Mouse (Mus musculus): ENCODE results near the gene Tnfrsf19.

Tnfrsf19 gene

GRCm38 (mm10) chr14:61046091-61046681, at the start of gene Tnfrsf19:
TSS of gene Tnfrsf19 (minus strand) at chr14:61046490.
- no peak for DNase-seq (ENCODE audit: low read depth)

DNA sequence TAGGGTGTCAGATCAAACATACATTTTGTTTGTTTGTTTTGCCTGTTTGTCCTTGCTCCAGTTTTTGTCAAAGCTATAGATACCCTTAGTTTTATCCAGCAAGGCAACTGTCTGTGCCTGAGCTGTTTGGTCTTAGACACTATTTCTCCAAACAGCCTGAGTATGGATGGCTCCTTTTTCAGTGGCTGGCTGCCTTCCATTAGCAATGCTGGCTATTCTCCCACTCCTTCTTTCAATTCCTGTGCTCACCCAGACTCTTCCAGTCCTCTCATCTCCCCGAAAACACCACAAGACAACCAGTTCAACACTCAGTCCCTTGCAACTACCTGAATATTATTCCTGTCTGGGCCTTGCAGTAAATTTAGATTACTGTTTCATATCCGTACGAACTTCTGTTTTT, 45.8 kb upstream of the Tnfrsf19 start:
- no peak for DNase-seq (ENCODE audit: low read depth)

- DNase-seq (ENCODE audit: low read depth) = no peak
Observed at GRCm38 (mm10) chr14:61090955-61091354, 44.7 kb upstream of the Tnfrsf19 start.

DNA sequence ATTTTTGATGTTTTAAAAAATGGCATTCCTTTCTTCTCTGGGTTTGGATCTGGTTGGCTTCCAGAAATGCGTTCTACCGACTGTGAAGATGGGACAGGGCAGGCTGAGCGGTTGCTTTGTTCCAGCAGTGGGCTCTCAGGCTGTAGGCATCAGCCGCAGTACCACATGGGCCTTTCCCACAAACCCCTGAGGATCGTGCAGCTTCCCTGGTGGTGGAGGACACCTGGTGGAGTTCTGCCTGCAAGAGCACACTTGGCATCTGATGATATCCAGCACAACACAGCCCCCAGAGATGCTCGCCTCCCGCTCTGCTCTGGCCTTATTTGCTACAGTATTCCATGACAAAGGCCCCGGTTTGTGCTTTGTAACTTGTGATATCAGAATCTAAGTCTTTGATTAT, 41.9 kb upstream of the Tnfrsf19 start:
- DNase-seq (ENCODE audit: low read depth) = no peak

DNA sequence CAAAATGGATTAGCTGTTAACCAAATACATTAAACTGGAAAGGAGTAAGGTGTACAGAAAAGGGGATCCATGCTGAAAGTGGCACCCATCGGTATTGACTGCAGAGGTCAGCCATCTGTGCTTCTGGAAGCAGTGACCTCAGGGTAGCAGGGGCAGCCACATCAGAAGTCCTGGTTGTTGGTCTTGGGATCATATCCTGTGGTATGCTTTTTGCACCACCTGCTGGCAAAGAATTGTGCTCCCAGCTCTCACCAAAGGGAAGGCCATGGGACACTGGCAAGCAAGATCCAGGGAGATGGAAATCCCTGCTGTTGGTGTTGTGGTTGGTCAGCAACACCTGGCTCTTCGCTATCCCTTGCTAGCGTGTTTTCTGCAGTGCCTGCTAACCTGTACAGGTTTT, 39.0 kb upstream of the Tnfrsf19 start:
- DNase-seq (ENCODE audit: low read depth) = no peak

DNA sequence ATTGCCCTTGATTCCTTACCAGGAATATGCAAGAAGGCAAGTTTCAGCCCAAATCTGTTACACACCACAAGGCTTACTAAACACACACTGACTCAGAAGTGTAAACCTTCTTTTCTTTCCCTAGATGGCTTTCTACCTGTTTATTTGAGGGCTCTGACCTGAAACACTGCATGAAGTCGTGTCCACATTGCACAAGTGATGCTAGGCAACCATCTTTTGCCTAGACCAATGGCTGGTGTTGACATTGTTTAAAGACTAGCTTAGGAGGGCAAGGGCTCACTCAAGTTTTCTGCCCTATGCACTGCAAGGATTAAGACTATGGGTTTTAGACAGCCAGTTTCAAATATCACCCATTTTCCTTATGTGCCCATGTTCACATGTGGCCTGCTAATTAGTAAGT, 23.3 kb upstream of the Tnfrsf19 start:
- no peak for DNase-seq (ENCODE audit: low read depth)

GRCm38 (mm10) chr14:61061729-61062128, 15.4 kb upstream of the Tnfrsf19 start:
- DNase-seq (ENCODE audit: low read depth) = no peak

DNA sequence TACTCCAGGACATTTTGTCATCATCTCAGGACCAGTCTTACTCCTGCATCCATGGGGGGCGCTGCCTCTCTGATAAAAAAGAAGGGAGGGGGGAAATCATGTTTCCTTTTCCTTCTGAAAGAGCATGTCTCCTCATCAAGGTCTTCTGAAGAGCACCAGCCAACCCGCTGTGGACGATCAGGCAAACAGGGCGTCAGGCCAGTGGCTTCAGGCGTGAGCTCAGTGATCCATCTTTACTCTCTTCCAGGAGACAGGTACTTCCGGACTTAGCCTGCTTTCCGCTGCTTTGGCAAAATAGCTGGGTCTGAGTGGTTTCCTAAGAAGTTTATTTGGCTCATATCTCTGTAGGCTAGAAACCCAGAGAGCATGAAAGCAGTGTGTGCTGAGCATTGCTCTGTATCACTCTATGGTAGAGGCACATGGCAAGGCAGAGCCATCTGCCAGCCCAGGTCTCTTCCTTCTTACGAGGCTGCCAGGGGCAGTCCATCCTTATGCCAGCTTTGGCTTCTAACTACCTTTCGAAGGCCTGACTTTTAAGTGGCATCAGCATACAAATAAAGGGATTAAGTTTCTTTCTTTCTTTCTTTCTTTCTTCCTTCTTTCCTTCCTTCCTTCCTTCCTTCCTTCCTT, 13.1 kb upstream of the Tnfrsf19 start:
- DNase-seq (ENCODE audit: low read depth) = no peak

GRCm38 (mm10) chr14:61056962-61057361, 10.7 kb upstream of the Tnfrsf19 start:
- no peak for DNase-seq (ENCODE audit: low read depth)

GRCm38 (mm10) chr14:61056445-61056844, 10.2 kb upstream of the Tnfrsf19 start:
- no peak for DNase-seq (ENCODE audit: low read depth)

- DNase-seq (ENCODE audit: low read depth) = no peak
Observed at GRCm38 (mm10) chr14:61055864-61056263, 9.6 kb upstream of the Tnfrsf19 start.

GRCm38 (mm10) chr14:61052163-61052562, 5.9 kb upstream of the Tnfrsf19 start:
- DNase-seq (ENCODE audit: low read depth) = no peak

DNA sequence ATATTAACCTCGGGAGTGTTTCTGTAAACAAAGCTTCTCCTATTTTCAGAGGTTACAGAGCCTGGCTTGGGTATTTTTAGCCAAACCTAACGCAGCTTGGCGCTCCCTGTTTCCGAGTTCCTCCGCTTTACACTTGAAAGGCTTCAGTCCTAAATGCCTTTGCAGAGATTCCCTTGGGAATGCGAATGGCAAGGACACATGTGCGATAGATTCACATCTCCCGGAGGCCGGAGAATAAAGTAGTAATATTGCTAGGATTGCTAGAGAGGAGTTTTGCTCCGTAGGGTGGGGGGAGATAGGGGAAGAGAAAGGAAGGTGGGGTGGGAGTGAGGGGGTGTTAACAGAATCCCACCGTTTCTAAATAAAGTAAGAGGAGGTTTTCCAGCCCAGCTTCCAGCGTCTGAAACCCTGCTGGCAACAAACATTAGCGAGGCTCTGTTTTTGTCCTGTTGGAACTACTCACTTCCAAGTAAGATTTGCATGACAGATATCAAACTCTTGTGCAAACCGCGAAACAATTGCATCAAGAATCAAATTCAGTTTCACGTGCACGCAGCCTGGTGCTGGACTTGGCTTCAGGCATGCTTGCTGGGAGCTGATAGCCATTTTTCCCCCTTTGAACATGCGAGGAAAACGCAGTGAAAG, 722 bp downstream of the Tnfrsf19 start:
- DNase-seq (ENCODE audit: low read depth) = no peak

- no peak for DNase-seq (ENCODE audit: low read depth)
Observed at GRCm38 (mm10) chr14:61044316-61044715, 2.0 kb downstream of the Tnfrsf19 start.

DNA sequence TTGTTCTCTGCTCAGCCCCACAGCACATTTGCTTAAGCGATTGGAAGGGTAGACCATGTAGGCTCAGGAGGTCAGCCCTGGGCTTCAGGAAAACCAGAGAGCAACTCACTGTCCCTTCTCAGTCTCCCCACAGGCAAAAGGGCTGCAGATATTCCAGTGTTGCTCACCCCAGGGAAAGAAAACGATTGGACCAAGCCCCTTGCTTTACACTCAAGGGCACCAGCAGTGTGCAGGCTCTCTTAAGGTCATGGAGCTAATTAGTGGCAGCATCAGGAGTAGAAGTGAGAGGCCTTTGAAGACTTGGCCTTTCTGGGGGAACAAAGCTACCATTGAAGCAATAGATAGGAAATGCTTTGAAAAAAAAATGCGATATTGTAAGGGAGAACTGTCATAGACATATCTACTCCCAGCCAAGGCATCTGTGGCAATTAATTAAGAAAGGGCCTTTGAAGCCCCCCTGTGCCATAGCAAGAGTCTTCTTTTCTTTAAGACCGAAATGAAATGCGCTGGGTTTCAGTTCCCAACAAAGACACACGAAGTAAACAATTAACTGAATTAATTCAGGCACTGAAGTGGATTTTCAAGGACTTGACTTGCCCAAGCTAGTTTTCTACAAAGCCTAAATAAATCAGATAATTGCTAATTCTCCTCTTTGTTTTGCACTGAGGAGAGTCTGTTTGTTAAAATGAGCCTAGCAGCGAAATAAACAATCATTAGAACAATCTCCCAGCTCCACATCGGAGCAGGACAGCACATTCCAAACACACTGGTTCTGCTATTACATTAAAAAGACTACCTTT, 2.6 kb downstream of the Tnfrsf19 start:
- no peak for DNase-seq (ENCODE audit: low read depth)

GRCm38 (mm10) chr14:61042291-61042690, 4.0 kb downstream of the Tnfrsf19 start:
- DNase-seq (ENCODE audit: low read depth) = no peak

DNA sequence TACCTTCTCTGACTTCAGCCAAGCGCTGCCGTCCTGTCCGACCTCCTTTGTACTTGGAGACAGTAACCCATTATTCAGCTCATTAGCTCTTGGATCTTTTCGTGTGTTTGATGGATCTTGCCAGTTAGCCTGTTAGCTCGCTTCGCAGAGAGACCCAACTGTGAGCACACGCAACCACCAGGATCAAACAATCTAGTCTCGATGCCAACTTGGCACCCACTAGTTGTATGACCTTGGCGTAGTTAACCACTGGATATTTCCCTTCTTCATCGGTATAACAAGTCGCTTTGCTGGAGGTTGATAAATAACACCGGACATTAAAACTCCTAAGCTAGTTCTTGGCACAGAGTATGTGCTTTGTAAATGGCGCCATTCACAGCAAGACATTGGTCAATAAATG, 6.1 kb downstream of the Tnfrsf19 start:
- no peak for DNase-seq (ENCODE audit: low read depth)

GRCm38 (mm10) chr14:61038082-61038472, 8.2 kb downstream of the Tnfrsf19 start:
- no peak for DNase-seq (ENCODE audit: low read depth)

- DNase-seq (ENCODE audit: low read depth) = no peak
Observed at GRCm38 (mm10) chr14:61037321-61038081, 8.8 kb downstream of the Tnfrsf19 start.

DNA sequence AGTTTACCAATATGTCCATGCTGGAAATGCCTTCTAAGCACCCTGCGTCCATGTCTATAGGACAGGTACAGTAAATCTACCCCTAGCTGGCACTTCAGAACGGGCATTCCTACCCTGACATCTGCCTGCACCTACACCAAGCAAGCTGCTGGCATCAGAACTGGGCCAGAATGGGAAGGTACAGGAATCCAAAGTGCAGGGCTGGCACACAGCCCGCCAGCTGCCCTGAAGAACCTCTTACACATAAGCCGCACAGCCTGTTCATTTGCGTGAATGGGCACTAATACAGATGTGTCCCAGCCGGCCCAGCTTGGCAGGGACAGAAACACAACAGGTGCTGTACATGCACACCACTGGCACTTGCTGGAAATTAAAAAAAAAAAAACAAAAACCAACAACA, 15.9 kb downstream of the Tnfrsf19 start:
- no peak for DNase-seq (ENCODE audit: low read depth)

GRCm38 (mm10) chr14:61024006-61024405, 22.3 kb downstream of the Tnfrsf19 start:
- no peak for DNase-seq (ENCODE audit: low read depth)

DNA sequence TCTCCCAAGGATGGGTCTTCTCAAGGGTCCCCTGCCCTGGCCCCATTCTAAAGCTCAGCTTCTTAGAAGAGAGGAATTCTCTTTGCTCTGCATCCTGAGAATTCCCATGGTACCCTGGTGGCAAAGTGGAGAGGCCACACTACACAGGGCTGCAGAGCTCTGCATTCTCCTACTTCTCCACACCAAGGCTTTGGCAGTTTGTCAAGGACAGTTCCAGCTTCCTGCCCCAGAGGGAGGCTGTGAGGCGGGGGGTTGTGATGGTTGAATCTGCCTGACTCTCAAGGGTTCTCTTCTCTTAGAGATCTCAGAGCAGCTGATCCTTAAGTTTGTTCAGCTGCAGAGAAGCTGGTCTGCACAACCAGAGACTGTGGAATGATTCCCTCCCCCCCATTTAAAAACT, 23.9 kb downstream of the Tnfrsf19 start:
- no peak for DNase-seq (ENCODE audit: low read depth)

All from c-Kit-positive CD71-positive TER-119-negative erythroid progenitor cells, embryonic 14.5 days (primary cell).